Mouse (Mus musculus) urinary bladder, adult 2 months (tissue): ENCODE measurements around the gene Ifnar1. TPM values are rescaled to one million over a fixed set of nuclear protein-coding genes. Genes with fewer than 3 reads are reported as not detected.
"Not testable (repeated sequence)": the region's sequence is repeated elsewhere in the genome, so short reads cannot be mapped to it uniquely, and the experiment has no call there.

Experiments used
- DNase-seq: peaks from one replicate; pipeline ENCODE4 v3.0.0; 2022; ENCODE audit warnings: low spot score
- polyA plus RNA-seq: library from polyadenylated mRNA; depleted of rRNA; stranded (reverse); fragments of >200 nt; gene quantifications from 2 replicates; pipeline ENCODE4 v1.2.3, GENCODE M21; 2012

Gene Ifnar1
- polyA plus RNA-seq, 1 experiment, result 30.8 TPM

DNA sequence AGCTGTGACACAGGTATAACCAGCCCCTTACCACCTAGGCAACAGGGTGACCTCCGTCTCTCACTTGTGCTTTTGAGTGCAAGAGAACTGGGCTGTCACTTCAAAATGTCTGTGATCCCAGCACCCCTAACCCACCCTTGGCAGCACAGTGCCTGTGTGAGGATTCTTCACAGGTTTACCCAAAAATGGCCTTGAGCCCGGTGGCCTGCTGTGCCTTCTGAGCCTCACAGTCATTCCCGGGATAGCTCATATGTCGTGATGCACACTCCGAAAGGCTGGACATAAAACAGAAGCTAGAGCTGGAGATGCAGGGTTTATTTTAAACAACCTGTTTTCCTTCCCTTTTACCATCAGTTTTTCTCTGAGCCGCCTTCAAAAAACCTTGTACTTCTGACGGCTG is 19.7 kb downstream of the Ifnar1 start:
- DNase-seq, result no peak

DNA sequence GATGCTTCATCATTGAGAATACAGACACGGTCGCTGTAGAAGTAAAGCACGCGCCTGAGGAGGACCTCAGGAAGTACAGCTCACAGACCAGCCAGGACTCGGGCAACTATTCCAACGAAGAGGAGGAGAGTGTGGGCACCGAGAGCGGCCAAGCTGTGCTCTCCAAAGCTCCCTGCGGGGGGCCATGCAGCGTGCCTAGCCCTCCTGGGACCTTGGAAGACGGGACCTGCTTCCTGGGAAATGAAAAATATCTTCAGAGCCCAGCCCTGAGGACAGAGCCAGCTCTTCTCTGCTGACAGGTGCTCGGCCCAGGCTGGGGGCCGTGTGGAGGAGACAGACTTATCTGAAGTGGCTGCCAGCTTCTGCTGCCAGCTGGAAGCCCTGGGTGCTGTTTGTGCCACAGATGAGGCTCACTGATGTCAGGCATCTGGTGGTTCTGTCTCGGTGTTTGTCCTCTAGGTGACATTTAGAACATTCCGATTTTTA is 20.1 kb downstream of the Ifnar1 start:
- DNase-seq, result no peak

DNA sequence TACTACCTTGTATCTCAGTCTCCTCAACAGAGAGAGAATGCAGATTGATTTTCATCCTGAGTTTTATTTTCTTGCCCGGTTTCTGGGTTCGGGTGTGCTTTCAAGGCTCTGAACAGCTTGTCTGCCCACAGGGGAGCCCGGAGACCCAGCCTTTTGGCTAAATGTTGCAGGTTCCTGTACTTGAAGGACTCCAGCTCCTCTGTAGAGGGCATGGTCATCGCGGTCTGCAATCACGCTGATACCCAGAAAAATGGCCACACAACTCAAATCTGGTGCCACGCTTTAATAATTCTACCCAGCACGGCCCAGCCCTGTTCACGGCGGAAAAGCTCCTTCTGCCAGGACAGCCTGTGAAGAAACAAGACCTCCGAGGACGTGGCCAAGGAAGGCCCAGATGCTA is 21.4 kb downstream of the Ifnar1 start:
- no peak for DNase-seq

DNA sequence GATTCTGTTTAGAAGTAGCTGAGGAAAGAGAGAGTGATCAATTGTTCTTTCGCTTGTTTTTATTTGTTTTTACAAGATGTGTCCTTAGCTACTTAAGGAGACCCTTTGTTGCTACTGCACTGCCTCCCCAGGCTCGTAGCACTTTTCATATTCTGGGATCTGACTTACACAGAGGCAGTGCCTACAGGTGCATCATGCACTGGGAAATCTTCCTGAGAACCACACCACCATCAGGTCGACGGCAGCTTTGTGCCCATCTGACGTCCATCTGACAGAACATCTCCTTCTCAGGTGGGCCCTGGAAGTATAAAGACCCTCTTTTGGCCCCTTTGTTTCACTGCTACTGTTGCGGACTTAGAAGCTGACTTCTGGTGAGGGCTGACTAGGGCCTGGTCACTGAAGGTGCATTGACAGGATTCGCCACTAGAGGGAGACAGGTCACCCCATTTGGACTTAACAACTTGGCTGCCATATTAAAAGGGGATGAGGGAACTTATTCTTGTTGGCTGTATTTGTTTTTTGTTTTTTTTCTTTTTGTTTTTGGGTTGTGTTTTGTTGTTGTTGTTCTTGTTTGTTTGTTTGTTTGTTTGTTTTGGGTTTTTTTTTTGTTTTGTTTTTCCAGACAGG is 27.2 kb downstream of the Ifnar1 start:
- peak; percentile 46 for DNase-seq

DNA sequence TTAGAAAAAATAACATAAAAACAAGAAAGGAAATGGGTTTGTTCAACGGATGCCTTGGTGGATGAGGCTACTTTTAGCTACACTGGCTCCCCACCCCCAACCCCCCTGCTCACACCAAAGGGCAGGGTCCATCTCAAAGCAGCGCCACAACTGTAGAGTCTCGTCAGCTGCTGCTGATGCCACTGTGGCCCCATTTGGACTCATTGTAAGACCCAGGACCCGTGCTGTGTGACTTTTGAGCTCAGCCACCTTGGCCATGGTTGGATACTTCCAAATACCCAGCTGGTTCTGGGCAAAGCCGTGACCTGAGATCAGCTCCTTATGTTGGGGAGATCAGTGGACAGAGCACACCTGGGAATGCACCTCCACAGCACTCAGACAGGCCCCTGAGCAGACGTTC is 28.1 kb downstream of the Ifnar1 start:
- DNase-seq, result no peak

DNA sequence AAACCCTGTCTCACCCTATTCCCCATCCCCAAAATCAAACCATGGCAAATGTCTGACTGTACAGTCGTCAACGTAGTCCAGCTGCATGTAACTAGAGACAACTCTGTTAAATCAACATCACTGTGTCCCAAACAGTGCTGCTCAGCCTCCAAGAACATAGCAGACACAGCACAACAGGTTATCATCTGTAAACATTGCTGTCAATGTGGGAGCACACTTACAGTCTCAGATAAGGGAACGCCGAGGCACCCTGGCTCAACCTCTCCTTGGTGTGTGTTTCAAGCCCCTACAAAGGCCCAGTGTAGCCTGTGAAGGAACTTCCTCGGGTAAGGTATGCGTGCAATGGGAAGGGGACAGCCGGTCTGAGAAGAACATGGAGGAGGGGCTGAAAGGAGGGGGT is 32.0 kb downstream of the Ifnar1 start:
- DNase-seq, result no peak

DNA sequence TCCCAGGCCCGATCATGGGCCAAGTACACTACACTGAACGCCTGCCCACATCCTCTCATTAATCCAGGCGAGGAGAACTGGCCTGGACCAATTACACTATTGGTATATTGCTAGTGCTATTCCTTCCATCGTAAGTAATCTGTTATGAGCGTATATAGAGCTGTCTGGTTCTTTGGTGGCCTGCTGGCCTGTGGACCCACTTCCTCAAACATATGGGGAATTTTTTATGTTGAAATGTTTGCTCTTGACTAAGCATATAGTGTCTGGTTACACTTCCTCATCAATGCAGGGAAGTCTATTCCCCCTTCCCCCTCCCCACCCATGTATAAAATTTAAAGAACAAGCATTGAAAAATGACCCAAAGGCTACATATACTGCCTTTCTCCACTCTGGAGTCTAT is 37.0 kb downstream of the Ifnar1 start:
- DNase-seq, result no peak

DNA sequence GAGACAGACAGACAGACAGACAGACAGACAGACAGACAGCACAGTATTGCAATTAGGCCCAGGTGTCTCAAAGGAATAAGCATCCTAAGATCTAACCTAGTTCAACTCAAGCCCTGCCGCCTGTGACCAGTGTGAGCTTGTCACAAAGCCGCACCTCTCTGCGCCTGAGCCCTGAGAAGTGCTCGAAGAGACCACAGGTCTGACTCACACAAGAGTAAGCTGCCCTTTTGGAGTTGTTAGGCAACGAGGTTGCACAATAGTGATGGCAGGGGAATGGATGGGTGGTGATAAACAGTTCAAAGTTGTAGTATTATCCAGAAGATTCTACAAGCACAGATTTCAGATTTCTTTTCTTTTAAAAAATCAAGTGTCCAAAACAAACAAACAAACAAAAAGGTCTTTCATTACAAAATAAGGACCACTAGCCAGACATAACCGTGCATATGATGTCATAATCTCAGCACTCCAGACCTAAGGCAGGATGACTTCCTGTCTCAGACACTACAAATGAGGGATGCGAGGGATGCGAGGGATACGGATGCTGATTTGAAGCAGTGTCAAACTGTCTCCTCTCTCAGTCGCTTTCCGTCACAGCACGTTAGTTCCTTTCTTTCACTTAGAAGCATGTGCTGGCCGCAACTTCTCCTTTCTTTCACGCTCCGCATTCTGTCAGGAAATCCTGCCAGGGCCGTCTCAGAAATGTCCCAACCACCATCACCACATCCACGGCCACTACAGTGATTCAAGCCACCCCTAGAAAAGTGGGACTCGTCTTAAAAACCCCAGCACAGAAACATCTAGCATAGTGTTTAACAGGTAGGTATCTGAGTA is 37.7 kb downstream of the Ifnar1 start:
- DNase-seq, result no peak

DNA sequence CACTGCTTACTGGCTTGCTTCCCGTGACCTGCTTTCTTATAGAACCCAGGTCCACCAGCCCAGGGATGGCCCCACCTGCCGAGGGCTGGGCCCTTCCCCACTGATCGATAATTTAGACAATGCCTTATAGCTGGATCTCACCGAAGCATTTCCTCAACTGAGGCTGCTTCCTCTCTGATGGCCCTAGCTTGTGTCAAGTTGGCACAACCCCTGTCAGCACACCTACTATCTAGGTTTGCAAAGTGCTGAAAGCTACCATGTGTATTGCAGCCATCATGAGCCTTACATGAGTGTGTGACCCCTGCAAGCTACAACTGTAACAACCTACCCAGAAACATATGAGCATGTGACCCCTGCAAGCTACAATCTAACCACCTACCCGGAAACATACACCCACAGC is 39.2 kb downstream of the Ifnar1 start:
- no peak for DNase-seq

DNA sequence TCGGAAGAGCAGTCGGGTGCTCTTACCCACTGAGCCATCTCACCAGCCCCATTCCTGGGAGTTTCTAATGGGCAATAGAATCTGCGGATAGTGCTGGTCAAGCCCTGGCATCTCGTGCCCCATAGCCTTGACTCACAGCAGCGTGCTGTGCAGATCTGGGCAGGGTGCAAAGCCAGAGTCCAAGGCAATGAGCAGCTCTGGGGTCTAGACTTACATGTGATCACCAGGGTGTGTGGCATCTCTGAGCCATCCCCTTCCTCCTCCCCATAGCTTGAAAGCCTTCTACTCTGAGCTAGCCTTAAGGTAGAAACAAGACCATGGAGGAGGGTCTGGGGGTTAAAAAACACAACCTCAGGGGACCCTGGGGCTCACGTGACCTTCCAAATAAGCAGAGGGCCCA is 41.2 kb downstream of the Ifnar1 start:
- no peak for DNase-seq

DNA sequence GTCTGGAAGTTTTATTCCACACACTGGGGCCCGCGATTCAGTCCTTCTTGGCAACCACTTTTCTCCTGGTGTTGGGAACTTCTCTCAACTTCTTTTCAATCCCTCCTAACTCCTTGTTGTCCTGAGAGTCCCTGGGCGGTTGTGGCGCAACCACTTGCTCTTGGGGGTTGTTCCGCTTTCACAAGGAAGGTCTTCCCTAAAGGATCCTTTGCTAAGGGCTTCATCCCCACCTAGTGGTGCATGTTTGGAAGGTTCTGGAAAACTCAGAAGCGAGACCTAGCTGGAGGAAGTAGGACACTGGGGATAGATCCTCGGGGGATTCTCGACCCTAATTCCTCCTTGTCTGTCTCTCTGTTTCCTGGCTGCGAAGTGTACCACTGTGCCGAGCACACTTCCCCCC is 42.0 kb downstream of the Ifnar1 start:
- DNase-seq, result no peak

DNA sequence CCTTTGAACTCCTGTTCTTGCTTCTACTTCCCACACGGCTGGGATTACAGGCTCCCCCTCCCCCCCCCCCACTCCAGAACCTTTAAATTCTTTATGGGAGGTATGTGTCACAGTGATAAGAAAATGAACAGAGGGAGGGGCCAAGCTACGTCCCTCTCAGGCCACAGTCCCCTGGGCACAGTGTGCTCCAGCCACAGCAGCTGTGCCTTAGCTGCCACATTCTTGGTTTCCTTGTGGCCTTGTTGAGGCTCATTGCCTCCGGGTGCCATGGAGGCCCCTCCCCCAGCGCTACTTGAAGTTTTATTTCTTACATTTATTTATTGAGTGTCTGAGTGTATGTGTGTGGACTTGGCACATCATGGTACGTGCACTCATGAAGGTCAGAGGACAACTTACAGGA is 42.5 kb downstream of the Ifnar1 start:
- DNase-seq, result no peak

DNA sequence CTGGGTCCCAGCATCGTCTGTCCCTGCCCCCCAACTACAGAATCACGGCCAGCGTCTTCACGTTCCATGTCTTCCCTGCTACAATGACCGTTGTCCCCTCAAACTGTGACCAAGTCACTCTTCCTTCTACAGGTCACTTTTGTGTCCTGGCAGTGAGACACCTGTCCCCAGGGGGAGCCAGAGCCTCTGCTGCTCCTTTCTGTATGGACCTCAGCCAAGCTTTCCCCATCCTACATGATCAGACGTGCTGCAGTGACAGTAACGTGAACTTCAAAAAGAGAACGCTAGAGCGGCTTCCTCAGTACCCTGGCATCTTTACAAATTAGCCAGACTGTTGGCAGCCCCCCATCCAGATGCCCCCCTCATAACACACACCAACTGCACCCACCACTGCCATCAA is 43.5 kb downstream of the Ifnar1 start:
- DNase-seq, result no peak

DNA sequence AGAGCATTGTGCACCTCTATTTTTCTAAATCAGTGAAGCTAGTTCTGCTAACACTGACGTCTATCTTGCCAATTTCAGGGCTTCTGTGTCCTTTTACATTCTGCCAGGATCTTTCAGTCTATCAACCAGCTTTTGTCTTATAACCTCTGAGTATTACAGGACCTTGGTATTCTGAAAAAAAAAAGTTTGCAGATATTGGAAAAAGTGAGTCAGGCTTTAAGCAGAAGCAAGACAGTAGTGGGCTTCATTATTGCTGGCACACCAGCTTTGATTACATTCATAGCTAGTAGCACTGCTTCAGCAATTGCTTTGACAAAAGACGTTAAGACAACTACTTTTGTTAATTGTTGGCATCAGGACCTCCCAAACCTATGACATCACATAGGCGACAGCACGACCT is 45.8 kb downstream of the Ifnar1 start:
- DNase-seq, result not testable (repeated sequence)

DNA sequence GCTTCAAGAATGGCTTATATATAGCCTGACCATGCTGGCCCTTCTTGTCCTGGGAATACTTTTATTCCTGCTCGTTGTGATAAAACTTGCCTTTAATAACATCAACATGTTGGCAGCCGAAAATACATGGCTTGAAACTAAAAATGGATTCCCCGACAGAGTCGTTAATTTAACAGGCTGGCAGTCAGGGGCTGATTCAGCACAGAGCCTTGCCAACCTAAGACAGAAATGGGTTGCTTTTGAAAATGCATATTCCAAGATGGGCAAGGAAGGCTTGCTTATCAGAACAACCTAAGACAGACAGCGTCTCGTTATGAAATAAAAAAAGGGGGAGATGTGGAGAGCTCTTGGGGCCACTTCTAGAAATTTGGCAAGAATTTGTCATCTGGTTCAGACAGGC is 46.8 kb downstream of the Ifnar1 start:
- no peak for DNase-seq

DNA sequence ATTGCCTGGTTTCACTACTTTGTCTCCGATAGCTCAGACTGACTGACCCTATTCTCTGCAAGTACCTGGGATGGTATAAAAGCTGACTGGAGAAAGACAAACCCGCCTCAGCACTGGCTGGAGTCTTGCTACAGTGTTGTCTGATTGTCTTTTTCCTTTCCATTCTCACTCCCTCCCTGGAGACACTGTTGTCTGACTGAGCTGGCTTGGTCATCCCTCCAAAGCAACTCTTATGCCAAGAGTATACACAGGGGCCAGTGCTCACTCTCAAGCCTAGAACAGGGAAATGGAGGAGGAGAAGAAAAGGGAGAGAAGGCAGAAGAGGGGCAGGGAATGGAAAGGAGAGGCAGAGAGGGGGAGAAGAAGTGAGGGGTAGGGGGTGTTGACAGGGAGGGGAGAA is 47.4 kb downstream of the Ifnar1 start:
- no peak for DNase-seq

DNA sequence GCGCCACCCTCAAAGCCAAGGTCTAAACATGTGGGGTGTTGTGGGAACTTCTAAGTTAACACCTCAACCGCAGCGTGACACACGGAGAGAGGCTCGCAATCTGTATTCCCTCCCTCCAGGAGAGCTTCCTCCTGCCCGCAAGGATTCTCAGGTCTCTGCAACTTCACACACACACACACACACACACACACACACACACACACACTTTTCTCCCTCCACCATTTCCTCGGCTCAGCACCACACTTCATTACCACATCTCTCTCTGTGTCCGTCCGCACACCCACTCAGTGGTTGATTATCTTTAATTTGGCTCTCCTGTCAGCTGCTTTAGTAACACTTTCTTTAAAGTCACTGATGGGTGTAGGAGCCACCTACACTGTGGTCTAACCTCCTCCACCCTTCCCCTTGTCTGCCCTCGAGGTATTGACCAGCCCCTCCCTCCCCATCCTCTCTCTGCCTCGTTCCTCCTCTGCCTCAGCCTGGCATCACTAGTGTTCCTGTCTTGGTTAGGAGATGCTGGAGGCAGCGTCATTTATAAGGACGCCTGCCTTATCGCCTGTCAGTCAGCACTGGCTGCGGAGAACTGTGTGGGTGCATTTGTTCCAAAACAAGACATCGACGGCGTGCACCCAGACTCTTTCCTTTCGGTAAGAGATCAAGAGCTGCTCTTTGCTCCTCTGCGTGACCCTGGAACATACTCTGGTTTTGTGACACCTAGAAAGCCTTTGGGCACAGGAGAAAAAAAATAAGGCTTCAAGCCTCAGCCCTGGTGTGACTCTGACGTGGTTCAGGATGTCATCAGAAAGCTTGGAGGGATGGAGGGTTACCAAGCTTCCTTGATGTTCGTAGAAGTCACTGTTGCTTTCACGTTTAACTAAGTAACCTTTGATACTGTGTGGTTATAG is 48.3 kb downstream of the Ifnar1 start:
- DNase-seq, result no peak

DNA sequence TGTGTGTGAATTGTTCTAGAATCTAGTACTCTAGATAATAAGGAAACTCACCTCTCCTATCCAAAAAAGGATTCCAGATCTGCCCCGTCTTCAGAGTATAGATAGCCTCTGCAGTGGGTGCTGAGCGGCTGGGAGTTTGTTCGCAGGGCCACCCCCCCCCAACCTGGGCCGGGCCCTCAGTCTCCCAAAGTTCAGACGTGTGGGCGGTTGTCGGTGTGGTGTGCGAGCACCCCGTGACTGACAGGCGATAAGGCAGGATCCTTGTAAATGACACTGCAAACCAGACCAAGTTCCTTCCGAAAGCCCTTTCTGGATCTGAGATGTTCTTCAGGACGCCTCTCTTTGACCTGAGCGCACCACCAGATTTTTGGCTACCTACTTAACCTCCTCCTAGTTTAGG is 49.4 kb downstream of the Ifnar1 start:
- DNase-seq, result no peak

DNA sequence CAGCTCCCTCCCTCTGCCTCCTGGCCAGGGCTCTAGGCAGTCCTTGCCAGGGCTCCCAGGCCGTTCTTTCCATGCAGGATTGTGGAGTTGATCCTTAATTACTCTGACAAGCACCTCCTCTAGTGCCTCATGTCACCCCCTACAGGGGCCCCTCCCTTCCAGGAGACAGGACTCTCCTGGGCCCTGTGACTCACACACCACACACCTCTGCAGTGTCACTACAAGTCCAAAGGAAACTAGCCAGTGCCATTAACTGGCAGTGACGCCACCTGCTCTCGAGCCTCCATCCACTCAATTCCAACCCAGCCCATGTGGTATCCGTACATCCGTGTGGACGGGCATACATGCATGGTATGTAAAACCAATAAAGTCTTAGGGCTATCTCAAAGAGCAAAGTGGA is 49.9 kb downstream of the Ifnar1 start:
- no peak for DNase-seq

DNA sequence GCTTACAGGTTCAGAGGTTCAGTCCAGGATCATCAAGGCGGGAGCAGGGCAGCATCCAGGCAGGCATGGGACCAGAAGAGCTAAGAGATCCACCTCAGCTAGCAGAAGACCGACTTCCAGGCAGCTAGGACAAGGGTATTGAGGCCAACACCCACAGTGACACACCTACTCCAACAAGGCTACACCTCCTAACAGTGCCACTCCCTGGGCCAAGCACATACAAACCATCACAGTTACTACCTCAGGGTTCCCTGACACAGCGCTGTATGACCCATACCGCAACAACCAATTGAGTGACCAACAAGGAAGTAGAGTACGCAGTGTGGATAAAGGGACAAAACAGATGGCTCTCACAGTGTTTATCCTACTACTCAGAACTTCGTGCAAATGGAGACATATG is 51.3 kb downstream of the Ifnar1 start:
- DNase-seq, result no peak

DNA sequence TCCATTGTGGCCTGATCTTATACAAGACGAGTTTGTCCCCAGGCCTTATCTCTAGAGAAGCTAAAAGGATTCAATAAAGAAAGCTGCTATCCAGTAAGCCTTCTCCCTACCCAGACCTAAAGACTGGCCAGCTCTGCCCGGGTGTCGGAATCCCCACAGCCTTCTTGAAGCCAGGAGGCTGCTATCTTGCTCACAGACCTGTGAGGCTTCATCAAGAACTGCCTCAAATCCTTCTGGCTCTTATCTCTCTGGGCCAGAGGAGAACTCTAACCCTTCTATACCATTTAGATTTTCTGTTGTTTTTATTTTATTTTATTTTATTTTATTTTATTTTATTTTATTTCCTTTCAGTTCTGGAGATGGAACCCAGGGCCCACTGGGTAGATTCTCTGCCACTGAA is 52.0 kb downstream of the Ifnar1 start:
- DNase-seq, result no peak

DNA sequence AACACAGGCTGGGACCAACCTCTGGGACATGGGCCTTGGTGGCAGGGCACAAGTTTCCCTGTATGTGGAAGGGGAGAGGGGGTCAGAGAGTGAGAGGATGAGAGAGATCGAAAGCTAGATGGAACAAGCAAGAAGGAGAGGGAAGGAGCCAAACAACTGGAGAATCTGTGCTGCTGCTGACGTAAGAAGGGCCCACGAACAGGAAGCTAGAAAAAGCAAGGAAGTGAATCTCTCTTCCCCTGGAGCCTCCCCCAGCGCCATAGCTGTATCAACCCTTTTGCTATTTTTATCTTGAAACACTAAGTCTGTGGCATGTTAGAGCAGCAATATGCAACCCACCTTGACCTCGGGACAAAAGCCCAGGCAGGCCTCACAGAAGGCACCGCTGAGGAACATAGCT is 53.0 kb downstream of the Ifnar1 start:
- DNase-seq, result no peak

DNA sequence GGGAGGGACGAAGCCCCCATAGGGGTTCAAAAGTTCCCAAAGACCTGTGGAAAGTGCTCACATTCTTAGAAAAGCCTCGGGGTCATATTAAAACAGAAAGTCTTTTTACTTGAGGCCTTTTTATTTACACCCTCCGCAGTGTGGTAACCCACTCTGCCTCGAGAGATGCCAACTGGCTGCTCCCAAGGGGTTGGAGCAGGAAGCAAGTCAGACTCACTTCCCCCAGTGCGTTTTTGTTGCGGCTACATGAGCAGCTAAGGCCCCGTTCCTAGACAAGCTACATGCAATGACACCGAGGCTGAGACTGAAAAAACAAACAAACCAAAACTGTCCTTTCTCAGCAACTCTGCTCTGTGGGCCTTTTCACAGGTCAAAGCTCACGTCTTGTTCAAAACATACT is 53.5 kb downstream of the Ifnar1 start:
- DNase-seq, result no peak
